Mouse (Mus musculus) MEL (cell line): ENCODE data around the gene Lpar3. TPM values are rescaled to one million over a fixed set of nuclear protein-coding genes. Genes with fewer than 3 reads are reported as not detected.

ENCODE experiments used
- DNase-seq: peaks from one replicate; pipeline ENCODE4 v3.0.0; 2011; ENCODE audit warnings: low read depth, low spot score
- H3K27ac ChIP-seq: 2 replicates; pipeline ENCODE4 v1.5.1; 2012; ENCODE audit warnings: low read depth, mild to moderate bottlenecking, control low read depth, low read length, moderate library complexity; ENCODE audit not compliant: control insufficient read depth
- H3K27me3 ChIP-seq, 2 experiments: fragments of 150-350 bp in 1 of 2; sonication (generic) in 1 of 2; 2 replicates each; pipeline ENCODE4 v1.6.1; 2012; ENCODE audit warnings: low read length in 2 of 2, mild to moderate bottlenecking in 2 of 2, improper control_type of control experiment in 1 of 2, moderate library complexity in 1 of 2; ENCODE audit not compliant: insufficient read depth in 2 of 2, control insufficient read depth in 1 of 2
- H3K36me3 ChIP-seq, 2 experiments: 2 replicates each; pipeline ENCODE4 v1.6.1; 2012 to 2014; ENCODE audit warnings: low read length in 2 of 2, improper control_type of control experiment in 1 of 2, inconsistent platforms in 1 of 2, mild to moderate bottlenecking in 1 of 2; ENCODE audit not compliant: insufficient read depth in 2 of 2, control insufficient read depth in 1 of 2
- H3K4me1 ChIP-seq, 2 experiments: fragments of 150-350 bp in 1 of 2; sonication (generic) in 1 of 2; 2 replicates each; pipeline ENCODE4 v1.6.1; 2012; ENCODE audit warnings: low read length in 2 of 2, improper control_type of control experiment in 1 of 2, mild to moderate bottlenecking in 1 of 2; ENCODE audit not compliant: insufficient read depth in 2 of 2, control insufficient read depth in 1 of 2
- H3K4me3 ChIP-seq, 2 experiments: fragments of 150-350 bp in 1 of 2; sonication (generic) in 1 of 2; 2 replicates each; pipeline ENCODE4 v1.5.1; 2012; ENCODE audit warnings: low read depth in 2 of 2, low read length in 2 of 2, mild to moderate bottlenecking in 2 of 2, moderate library complexity in 2 of 2, control low read depth in 1 of 2, improper control_type of control experiment in 1 of 2; ENCODE audit not compliant: control insufficient read depth in 1 of 2, insufficient read depth in 1 of 2
- H3K79me2 ChIP-seq: 2 replicates; pipeline ENCODE4 v1.6.1; 2012; ENCODE audit warnings: mild to moderate bottlenecking, low read length, moderate library complexity; ENCODE audit not compliant: control insufficient read depth, poor library complexity, insufficient read depth
- H3K9ac ChIP-seq: 2 replicates; pipeline ENCODE4 v1.6.1; 2012; ENCODE audit warnings: low read depth, mild to moderate bottlenecking, control low read depth, low read length, moderate library complexity; ENCODE audit not compliant: control insufficient read depth, poor library complexity, severe bottlenecking
- H3K9me3 ChIP-seq: fragments of 150-350 bp; sonication (generic); replicated peaks from 2 replicates; pipeline ENCODE4 v1.6.1; 2012; ENCODE audit warnings: mild to moderate bottlenecking, low read length, improper control_type of control experiment, moderate library complexity; ENCODE audit not compliant: insufficient read depth
- CTCF ChIP-seq, 3 experiments: IDR thresholded peaks in 2 of 3; conservative IDR thresholded peaks in 1 of 3; 2 replicates each; pipeline ENCODE4 v1.5.1; 2011 to 2012; ENCODE audit warnings: low read length in 3 of 3, low read depth in 2 of 3, mild to moderate bottlenecking in 2 of 3, improper control_type of control experiment in 1 of 3, inconsistent platforms in 1 of 3, mixed read lengths in 1 of 3, moderate library complexity in 1 of 3; ENCODE audit not compliant: control insufficient read depth in 1 of 3, insufficient read depth in 1 of 3, poor library complexity in 1 of 3, severe bottlenecking in 1 of 3
- ELF1 ChIP-seq: IDR thresholded peaks from 2 replicates; pipeline ENCODE4 v1.6.1; 2014; ENCODE audit warnings: low read depth, mild to moderate bottlenecking, inconsistent platforms, low read length, improper control_type of control experiment, moderate library complexity
- ETS1 ChIP-seq: IDR thresholded peaks from 2 replicates; pipeline ENCODE4 v1.6.1; 2012; ENCODE audit warnings: low read depth, mild to moderate bottlenecking, inconsistent platforms, low read length, improper control_type of control experiment, moderate library complexity
- GABPA ChIP-seq: IDR thresholded peaks from 2 replicates; pipeline ENCODE4 v1.6.1; 2012; ENCODE audit warnings: low read depth, mild to moderate bottlenecking, inconsistent platforms, low read length, improper control_type of control experiment, moderate library complexity
- GATA1 ChIP-seq: IDR thresholded peaks from 2 replicates; pipeline ENCODE4 v1.6.1; 2011; ENCODE audit warnings: low read depth, low read length, improper control_type of control experiment
- HCFC1 ChIP-seq: IDR thresholded peaks from 2 replicates; pipeline ENCODE4 v1.6.1; 2012; ENCODE audit warnings: low read depth, mild to moderate bottlenecking, inconsistent platforms, low read length, improper control_type of control experiment, moderate library complexity
- KAT2A ChIP-seq: conservative IDR thresholded peaks from 2 replicates; pipeline ENCODE4 v1.6.1; 2012; ENCODE audit warnings: low read depth, low read length, improper control_type of control experiment, inconsistent platforms
- MAX ChIP-seq: IDR thresholded peaks from 2 replicates; pipeline ENCODE4 v1.6.1; 2011; ENCODE audit warnings: low read length, improper control_type of control experiment
- MXI1 ChIP-seq: IDR thresholded peaks from 2 replicates; pipeline ENCODE4 v1.6.1; 2011; ENCODE audit warnings: mild to moderate bottlenecking, low read depth, low read length, improper control_type of control experiment
- MYB ChIP-seq: IDR thresholded peaks from 2 replicates; pipeline ENCODE4 v1.6.1; 2011; ENCODE audit warnings: mild to moderate bottlenecking, low read depth, low read length, improper control_type of control experiment
- MYC ChIP-seq: IDR thresholded peaks from 2 replicates; pipeline ENCODE4 v1.6.1; 2011; ENCODE audit warnings: low read depth, mild to moderate bottlenecking, low read length, improper control_type of control experiment, moderate library complexity
- POLR2A ChIP-seq, 2 experiments: IDR thresholded peaks; 2 replicates each; pipeline ENCODE4 v1.6.1; 2011 to 2012; ENCODE audit warnings: low read length in 2 of 2, mild to moderate bottlenecking in 2 of 2, control low read depth in 1 of 2, improper control_type of control experiment in 1 of 2, low read depth in 1 of 2, moderate library complexity in 1 of 2; ENCODE audit not compliant: control insufficient read depth in 1 of 2, insufficient read depth in 1 of 2, poor library complexity in 1 of 2
- RAD21 ChIP-seq: IDR thresholded peaks from 2 replicates; pipeline ENCODE4 v1.6.1; 2011; ENCODE audit warnings: mild to moderate bottlenecking, low read depth, low read length, improper control_type of control experiment
- SIN3A ChIP-seq: IDR thresholded peaks from 2 replicates; pipeline ENCODE4 v1.6.1; 2012; ENCODE audit warnings: low read length, improper control_type of control experiment, inconsistent platforms
- USF1 ChIP-seq: IDR thresholded peaks from 2 replicates; pipeline ENCODE4 v1.6.1; 2014; ENCODE audit warnings: low read depth, mild to moderate bottlenecking, inconsistent platforms, low read length, improper control_type of control experiment, moderate library complexity
- USF2 ChIP-seq, 2 experiments: IDR thresholded peaks; 2 replicates each; pipeline ENCODE4 v1.6.1; 2011 to 2012; ENCODE audit warnings: improper control_type of control experiment in 2 of 2, low read length in 2 of 2, borderline replicate concordance in 1 of 2, inconsistent platforms in 1 of 2, low read depth in 1 of 2, mild to moderate bottlenecking in 1 of 2; ENCODE audit not compliant: insufficient read depth in 1 of 2
- ZC3H11A ChIP-seq: IDR thresholded peaks from 2 replicates; pipeline ENCODE4 v1.6.1; 2012; ENCODE audit warnings: low read depth, mild to moderate bottlenecking, inconsistent platforms, low read length, improper control_type of control experiment
- polyA plus RNA-seq, 2 experiments: library from polyadenylated mRNA; stranded (reverse) in 1 of 2; unstranded in 1 of 2; fragments of >175 nt in 1 of 2; fragments of >200 nt in 1 of 2; gene quantifications; 2 replicates each; pipeline versions ENCODE4 v1.2.1 to v1.2.4; 2012; ENCODE audit warnings: low replicate concordance in 2 of 2, low read depth in 1 of 2; ENCODE audit not compliant: insufficient read length in 2 of 2, insufficient read depth in 1 of 2, missing spikeins in 1 of 2
- total RNA-seq: library from RNA; depleted of rRNA; stranded (reverse); fragments of 300-350 nt; gene quantifications from 2 replicates; pipeline ENCODE4 v1.2.3, GENCODE M21; 2012

Gene Lpar3
- total and polyA plus RNA-seq, 3 experiments = not detected

DNA sequence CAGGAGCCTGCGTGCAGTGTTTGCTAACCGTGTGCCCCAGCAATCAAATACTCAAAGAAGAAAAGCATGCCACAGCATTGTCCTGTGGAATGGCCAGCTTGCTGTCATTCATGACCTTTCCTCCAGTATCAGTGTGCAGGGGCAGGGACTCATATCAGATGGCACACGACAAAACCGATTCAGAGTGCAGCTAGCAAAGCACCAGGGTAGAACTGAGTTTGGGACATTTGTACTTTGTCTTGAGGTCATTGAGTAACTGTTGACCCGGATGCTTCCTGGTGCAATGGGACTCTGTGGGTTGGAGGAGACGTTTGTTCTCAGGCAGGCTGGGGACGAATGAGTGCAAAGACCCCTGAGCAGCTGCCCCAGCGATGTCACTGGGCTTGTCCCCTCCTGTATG is 29.1 kb downstream of the Lpar3 start:
- no peaks in the 10 kb centered on the region for H3K36me3 ChIP-seq
- H3K4me1 ChIP-seq = no peaks in the 10 kb centered on the region
- no peak overlapping the region for H3K27ac ChIP-seq
- H3K27me3 ChIP-seq = peaks cover 0 to 2% of the 10 kb centered on the region in 2 experiments; a peak in 2 of 4 replicates
- H3K9me3 ChIP-seq = no peaks in the 10 kb centered on the region
- H3K4me3 ChIP-seq = no peak overlapping the region
- no peaks in the 10 kb centered on the region for H3K79me2 ChIP-seq
- TF ChIP-seq CTCF (IDR thresholded peaks at IDR 0.05 in 2 of 3, conservative IDR thresholded peaks at IDR 0.05 in 1 of 3; ENCODE audit: control insufficient read depth in 1 of 3, insufficient read depth in 1 of 3, low read depth in 2 of 3, low read length in 3 of 3, poor library complexity in 1 of 3, severe bottlenecking in 1 of 3) = no peak
- no peak for TF ChIP-seq MXI1
- TF ChIP-seq HCFC1 = no peak
- TF ChIP-seq USF2 (IDR thresholded peaks at IDR 0.05; ENCODE audit: borderline replicate concordance in 1 of 2, insufficient read depth in 1 of 2, low read depth in 1 of 2, low read length in 2 of 2) = no peak
- TF ChIP-seq GATA1 = no peak
- TF ChIP-seq KAT2A = no peak
- TF ChIP-seq MYC = no peak
- no peak for TF ChIP-seq MAX
- TF ChIP-seq ETS1 = no peak
- TF ChIP-seq POLR2A (IDR thresholded peaks at IDR 0.05; ENCODE audit: control insufficient read depth in 1 of 2, insufficient read depth in 1 of 2, low read depth in 1 of 2, low read length in 2 of 2, poor library complexity in 1 of 2) = no peak
- TF ChIP-seq ZC3H11A = no peak
- no peak for TF ChIP-seq ELF1
- no peak for TF ChIP-seq USF1
- no peak for TF ChIP-seq GABPA
- TF ChIP-seq SIN3A = no peak
- H3K9ac ChIP-seq = no peak overlapping the region
- no peak for DNase-seq

DNA sequence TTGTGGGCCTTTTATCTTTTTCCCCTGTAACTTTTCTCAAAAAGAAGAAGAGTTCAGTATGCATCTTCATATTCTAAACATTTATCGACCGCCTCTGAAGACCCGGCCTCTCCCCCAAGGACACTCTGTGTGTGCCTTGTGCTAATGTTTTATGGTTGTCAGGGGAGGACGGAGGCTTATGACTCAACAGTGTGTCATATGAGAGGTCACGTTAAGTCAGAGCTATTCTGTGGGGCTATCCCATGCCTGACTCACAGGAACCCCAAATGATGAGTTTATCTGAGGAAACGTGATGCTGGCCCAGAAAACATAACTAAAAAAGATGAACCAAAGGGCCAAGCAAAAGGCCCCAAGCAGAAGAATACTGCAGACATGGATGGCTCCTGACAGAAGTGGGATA is 31.0 kb downstream of the Lpar3 start:
- no peak overlapping the region for H3K4me3 ChIP-seq
- no peaks in the 10 kb centered on the region for H3K9me3 ChIP-seq
- DNase-seq = no peak
- no peaks in the 10 kb centered on the region for H3K79me2 ChIP-seq
- TF ChIP-seq SIN3A (no peak), MYB (no peak), KAT2A (no peak), HCFC1 (no peak), RAD21 (no peak), MAX (no peak)
- TF ChIP-seq, all 39 proteins: peak for 0
- Histone ChIP-seq H3K9ac (no peak overlapping the region), H3K27me3 (peaks cover 0 to 2% of the 10 kb centered on the region in 2 experiments; a peak in 2 of 4 replicates), H3K27ac (no peak overlapping the region), H3K4me1 (no peaks in the 10 kb centered on the region), H3K36me3 (no peaks in the 10 kb centered on the region)
